Mouse (Mus musculus): ENCODE results near the gene Pla2g4e.

GRCm38 (mm10) chr2:120291471-120292078 lies 46.4 kb upstream of the Pla2g4e start:
- TF ChIP-seq CTCF (IDR thresholded peaks at IDR 0.05; ENCODE audit: low read depth): no peak
- TF ChIP-seq EP300 (optimal IDR thresholded peaks at IDR 0.05): no peak
